Mouse (Mus musculus) myocyte (in vitro differentiated cells): ENCODE results near the gene Tmem238l.

Experiments used
- E2F4 ChIP-seq: IDR thresholded peaks from one replicate; pipeline ENCODE4 v1.6.1; 2011; ENCODE audit warnings: mild to moderate bottlenecking, control low read depth, moderate library complexity; ENCODE audit not compliant: insufficient read depth
- POLR2A ChIP-seq: IDR thresholded peaks from one replicate; pipeline ENCODE4 v1.6.1; 2011; ENCODE audit warnings: low read depth, mild to moderate bottlenecking, control low read depth, moderate library complexity; ENCODE audit not compliant: insufficient read length
- POLR2AphosphoS2 ChIP-seq: IDR thresholded peaks from one replicate; pipeline ENCODE4 v1.6.1; 2011; ENCODE audit warnings: low read depth, control low read depth; ENCODE audit not compliant: insufficient read length
- REST ChIP-seq: IDR thresholded peaks from one replicate; pipeline ENCODE4 v1.6.1; 2011; ENCODE audit warnings: mild to moderate bottlenecking, control low read depth, moderate library complexity; ENCODE audit not compliant: insufficient read depth, insufficient read length
- USF1 ChIP-seq: IDR thresholded peaks from one replicate; pipeline ENCODE4 v1.6.1; 2011; ENCODE audit warnings: low read depth, mild to moderate bottlenecking, control low read depth, moderate library complexity

- TF ChIP-seq POLR2A (no peak), REST (no peak), USF1 (no peak), POLR2AphosphoS2 (no peak), E2F4 (no peak)
Observed at GRCm38 (mm10) chr11:66942011-66942410, 14.4 kb upstream of the Tmem238l start.
